In genomic region chr5:89526181-89526778, GRCm38 (mm10) we compare ENCODE assay signal across 9 mouse cellular contexts. TPM values are rescaled to one million over a fixed set of nuclear protein-coding genes. Genes with fewer than 3 reads are reported as not detected.
DNase-seq lines count a peak whose midpoint lies in the region; ATAC-seq lines count a peak whose summit lies in the region.
"Had no signal": no experiment of that assay in that cellular context is flagged by ENCODE, and none has a peak within 500 bp of the region (broad histone marks: within the 10 kb centered on the region; RNA-seq: fewer than 3 reads in every experiment).

No protein-coding gene starts in this region.

- peaks cover 22% of the 10 kb centered on the region for H3K27me3 ChIP-seq in heart, embryonic 13.5 days (replicated peaks)
- peaks cover 6% of the 10 kb centered on the region; the same call in 1 of the 2 replicates for H3K27me3 ChIP-seq in hindbrain, embryonic 14.5 days (ENCODE audit: control insufficient read depth, insufficient read depth, low read length)
- peaks cover 18% of the 10 kb centered on the region for H3K27me3 ChIP-seq in midbrain, embryonic 12.5 days

- peak overlapping the region; percentile 77; the same call in 1 of the 2 replicates for H3K9ac ChIP-seq in heart, embryonic 13.5 days
- peak overlapping the region; percentile 56 for H3K9ac ChIP-seq in hindbrain, embryonic 14.5 days
- H3K9ac ChIP-seq in midbrain, embryonic 12.5 days (replicated peaks): peak overlapping the region; percentile 42; the same call in 1 of the 2 replicates

- no peak for DNase-seq in heart, postnatal 14 days
- DNase-seq in embryo, embryonic 11 days: peak; percentile 34
- DNase-seq in hindbrain, embryonic 14.5 days (ENCODE audit: low spot score): peak; percentile 24
- DNase-seq in ovary, postnatal 10 days (ENCODE audit: low spot score): no peak
- DNase-seq in spleen, adult 18-20 months: no peak
- no peak for DNase-seq in layer of hippocampus, postnatal 25 days (ENCODE audit: extremely low spot score in 1 of 2, low spot score in 1 of 2)

- 6% methylated on average over 14 of the region's 14 CpGs for WGBS in heart, embryonic 13.5 days
- WGBS in hindbrain, embryonic 14.5 days: 4% methylated on average over 14 of the region's 14 CpGs
- 2% methylated on average over 14 of the region's 14 CpGs for WGBS in midbrain, embryonic 12.5 days

- peak overlapping the region; percentile 89 for H3K4me2 ChIP-seq in heart, embryonic 13.5 days
- peak overlapping the region; percentile 88 for H3K4me2 ChIP-seq in hindbrain, embryonic 14.5 days (replicated peaks)
- H3K4me2 ChIP-seq in midbrain, embryonic 12.5 days (replicated peaks): peak overlapping the region; percentile 73

- H3K4me3 ChIP-seq in heart, embryonic 13.5 days: peak overlapping the region; percentile 55
- H3K4me3 ChIP-seq in hindbrain, embryonic 14.5 days (replicated peaks; ENCODE audit: low read length): peak overlapping the region; percentile 35
- H3K4me3 ChIP-seq in midbrain, embryonic 12.5 days: peak overlapping the region; percentile 45

- intact Hi-C loops in heart, postnatal 14 days (cut with DNase I): no loop called here

- no peaks in the 10 kb centered on the region for H3K36me3 ChIP-seq in heart, embryonic 13.5 days
- H3K36me3 ChIP-seq in hindbrain, embryonic 14.5 days (replicated peaks; ENCODE audit: control insufficient read depth, insufficient read depth): no peaks in the 10 kb centered on the region
- no peaks in the 10 kb centered on the region for H3K36me3 ChIP-seq in midbrain, embryonic 12.5 days

- H3K9me3 ChIP-seq in heart, embryonic 13.5 days: no peaks in the 10 kb centered on the region
- no peaks in the 10 kb centered on the region for H3K9me3 ChIP-seq in hindbrain, embryonic 14.5 days (ENCODE audit: control insufficient read depth, low read length)
- no peaks in the 10 kb centered on the region for H3K9me3 ChIP-seq in midbrain, embryonic 12.5 days

- no peak for ATAC-seq in heart, embryonic 13.5 days (ENCODE audit: extremely low read depth, insufficient number of reproducible peaks, low FRiP score, low TSS enrichment)
- ATAC-seq in hindbrain, embryonic 14.5 days (ENCODE audit: low FRiP score): peak; percentile 71; the same call in 1 of the 2 replicates
- ATAC-seq in midbrain, embryonic 12.5 days (ENCODE audit: low FRiP score, low read depth): peak; percentile 62

- H3K27ac ChIP-seq in heart, embryonic 13.5 days (replicated peaks): no peak overlapping the region
- H3K27ac ChIP-seq in hindbrain, embryonic 14.5 days: no peak overlapping the region
- no peak overlapping the region for H3K27ac ChIP-seq in midbrain, embryonic 12.5 days (replicated peaks)

- peaks cover 9% of the 10 kb centered on the region for H3K4me1 ChIP-seq in heart, embryonic 13.5 days
- H3K4me1 ChIP-seq in hindbrain, embryonic 14.5 days (replicated peaks; ENCODE audit: control insufficient read depth, insufficient read depth, low read length): peaks cover 4% of the 10 kb centered on the region; the same call in 1 of the 2 replicates
- peaks cover 10% of the 10 kb centered on the region for H3K4me1 ChIP-seq in midbrain, embryonic 12.5 days

RNA-seq across cellular contexts. Expression of gene Npffr2, which starts 0.9 kb away (rescaled TPM):
- polyA plus RNA-seq in heart, embryonic 13.5 days (2015; fragmentation: Nextera tagmentation; extraction: Ambion mirVana): not detected in 2 replicates
- not detected for total RNA-seq in heart, postnatal 14 days (2021)
- polyA plus RNA-seq in hindbrain, embryonic 14.5 days (2014; fragmentation: Nextera tagmentation; extraction: Ambion mirVana): 0.23 and 0.25 TPM in 2 replicates
- 0.14 TPM in 1 of 2 replicates, not detected in the other for polyA plus RNA-seq in midbrain, embryonic 12.5 days (2016; fragmentation: Nextera tagmentation; extraction: Ambion mirVana)
- total RNA-seq in layer of hippocampus, postnatal 25 days (2021): not detected
- total RNA-seq: liver, adult 2 months had no signal
- polyA plus RNA-seq: liver, adult 2 months had no signal

Comparison
In these comparisons a context has a peak if more than half of its experiments do, and no peak if none do; other contexts are left out.
1. DNase-seq: peak in embryo, embryonic 11 days (single experiment) and hindbrain, embryonic 14.5 days (single experiment); none in heart, postnatal 14 days (0 of 2), ovary, postnatal 10 days (single experiment), spleen, adult 18-20 months (0 of 2) and layer of hippocampus, postnatal 25 days (0 of 2).
2. Peak in every context shown above with its lines, with median percentiles within 50 percentile points of each other: H3K4me2 ChIP-seq, H3K4me3 ChIP-seq and H3K9ac ChIP-seq.